Mouse (Mus musculus) G1E (cell line): ENCODE results near the gene Nt5dc1.

Experiments used
- CTCF ChIP-seq: IDR thresholded peaks from 2 replicates; pipeline ENCODE4 v1.5.1; 2012; ENCODE audit warnings: low read depth, low read length, inconsistent platforms, mixed read lengths
- GATA1 ChIP-seq: IDR thresholded peaks from 2 replicates; pipeline ENCODE4 v1.6.1; 2012; ENCODE audit warnings: borderline replicate concordance, low read length, inconsistent platforms, mixed read lengths
- TAL1 ChIP-seq: conservative IDR thresholded peaks from 2 replicates; pipeline ENCODE4 v1.6.1; 2012; ENCODE audit warnings: low read depth, low read length, inconsistent platforms, mixed read lengths

- no peak for TF ChIP-seq TAL1
- no peak for TF ChIP-seq CTCF
- TF ChIP-seq GATA1 = no peak
Measured at GRCm38 (mm10) chr10:34246106-34246505, 172.2 kb downstream of the Nt5dc1 start.
